Mouse (Mus musculus): ENCODE results near the gene Aars2. TPM values are rescaled to one million over a fixed set of nuclear protein-coding genes. Genes with fewer than 3 reads are reported as not detected.

The Aars2 gene
- polyA plus RNA-seq, 1 experiment = 70.9 TPM

GRCm38 (mm10) chr17:45551816-45552451, 45.3 kb downstream of the Aars2 start:
- WGBS = 12% methylated on average over 8 of the region's 8 CpGs
- TF ChIP-seq POLR2A (IDR thresholded peaks at IDR 0.05; ENCODE audit: control insufficient read depth, extremely low read depth, insufficient read depth, low read length, poor library complexity) = no peak
- peak; percentile 54; the same call in 1 of the 2 replicates for TF ChIP-seq CTCF (IDR thresholded peaks at IDR 0.05; ENCODE audit: borderline replicate concordance, control insufficient read depth, extremely low read depth, insufficient read depth, low read length, poor library complexity)

GRCm38 (mm10) chr17:45553065-45553464, 46.4 kb downstream of the Aars2 start:
- Histone ChIP-seq H3K27ac (ENCODE audit: control insufficient read depth, insufficient read depth, low read length) (no peak overlapping the region), H3K4me3 (ENCODE audit: control insufficient read depth, insufficient read depth, low read length) (no peak overlapping the region), H3K27me3 (ENCODE audit: control insufficient read depth, insufficient read depth, low read length) (no peaks in the 10 kb centered on the region), H3K4me1 (replicated peaks; ENCODE audit: control insufficient read depth, insufficient read depth, low read length) (peaks cover 32% of the 10 kb centered on the region), H3K36me3 (ENCODE audit: control insufficient read depth, insufficient read depth, low read length) (no peaks in the 10 kb centered on the region)
- TF ChIP-seq CTCF (IDR thresholded peaks at IDR 0.05; ENCODE audit: borderline replicate concordance, control insufficient read depth, extremely low read depth, insufficient read depth, low read length, poor library complexity) (no peak), POLR2A (IDR thresholded peaks at IDR 0.05; ENCODE audit: control insufficient read depth, extremely low read depth, insufficient read depth, low read length, poor library complexity) (no peak)
- DNase-seq = no peak
- WGBS = 95% methylated on average over 3 of the region's 3 CpGs

More at GRCm38 (mm10) chr17:45551816-45552451, 45.3 kb downstream of the Aars2 start:
- no peaks in the 10 kb centered on the region; the same call in 1 of the 2 replicates for H3K36me3 ChIP-seq (ENCODE audit: control insufficient read depth, insufficient read depth, low read length)
- peaks cover 24% of the 10 kb centered on the region for H3K4me1 ChIP-seq (replicated peaks; ENCODE audit: control insufficient read depth, insufficient read depth, low read length)
- no peak overlapping the region for H3K27ac ChIP-seq (ENCODE audit: control insufficient read depth, insufficient read depth, low read length)
- H3K4me3 ChIP-seq (ENCODE audit: control insufficient read depth, insufficient read depth, low read length) = no peak overlapping the region
- peak; percentile 88 for DNase-seq
- H3K27me3 ChIP-seq (ENCODE audit: control insufficient read depth, insufficient read depth, low read length) = no peaks in the 10 kb centered on the region

GRCm38 (mm10) chr17:45554420-45554819, 47.8 kb downstream of the Aars2 start:
- Histone ChIP-seq H3K4me3 (ENCODE audit: control insufficient read depth, insufficient read depth, low read length) (no peak overlapping the region), H3K27ac (ENCODE audit: control insufficient read depth, insufficient read depth, low read length) (no peak overlapping the region), H3K4me1 (replicated peaks; ENCODE audit: control insufficient read depth, insufficient read depth, low read length) (peaks cover 40% of the 10 kb centered on the region), H3K36me3 (ENCODE audit: control insufficient read depth, insufficient read depth, low read length) (0 out of 2 replicates have a peak, but pooled peaks cover 2% of the 10 kb centered on the region), H3K27me3 (ENCODE audit: control insufficient read depth, insufficient read depth, low read length) (no peaks in the 10 kb centered on the region)
- TF ChIP-seq POLR2A (IDR thresholded peaks at IDR 0.05; ENCODE audit: control insufficient read depth, extremely low read depth, insufficient read depth, low read length, poor library complexity) (no peak), CTCF (IDR thresholded peaks at IDR 0.05; ENCODE audit: borderline replicate concordance, control insufficient read depth, extremely low read depth, insufficient read depth, low read length, poor library complexity) (no peak)
- WGBS = 35% methylated on average over 1 of the region's 1 CpGs
- no peak for DNase-seq

GRCm38 (mm10) chr17:45555452-45556106, 48.9 kb downstream of the Aars2 start, which contains the start of gene Nfkbie:
Nfkbie (plus strand) TSS chr17:45555703.
- peak; percentile 56 for TF ChIP-seq POLR2A (IDR thresholded peaks at IDR 0.05; ENCODE audit: control insufficient read depth, extremely low read depth, insufficient read depth, low read length, poor library complexity)
- 0 out of 2 replicates have a peak, but pooled peaks have one; percentile 10 for TF ChIP-seq CTCF (IDR thresholded peaks at IDR 0.05; ENCODE audit: borderline replicate concordance, control insufficient read depth, extremely low read depth, insufficient read depth, low read length, poor library complexity)
- DNase-seq = peak; percentile 99
- H3K36me3 ChIP-seq (ENCODE audit: control insufficient read depth, insufficient read depth, low read length) = 0 out of 2 replicates have a peak, but pooled peaks cover 10% of the 10 kb centered on the region
- H3K27ac ChIP-seq (ENCODE audit: control insufficient read depth, insufficient read depth, low read length) = peak within 1 kb of the TSS; percentile 91
- no peaks in the 10 kb centered on the region for H3K27me3 ChIP-seq (ENCODE audit: control insufficient read depth, insufficient read depth, low read length)
- H3K4me1 ChIP-seq (replicated peaks; ENCODE audit: control insufficient read depth, insufficient read depth, low read length) = peaks cover 35% of the 10 kb centered on the region
- WGBS = under 1% methylated on average over 43 of the region's 45 CpGs
- peak within 1 kb of the TSS; percentile 97 for H3K4me3 ChIP-seq (ENCODE audit: control insufficient read depth, insufficient read depth, low read length)

GRCm38 (mm10) chr17:45556107-45556489, 49.5 kb downstream of the Aars2 start:
- Histone ChIP-seq H3K27ac (ENCODE audit: control insufficient read depth, insufficient read depth, low read length) (peak overlapping the region; percentile 70), H3K27me3 (ENCODE audit: control insufficient read depth, insufficient read depth, low read length) (no peaks in the 10 kb centered on the region), H3K4me1 (replicated peaks; ENCODE audit: control insufficient read depth, insufficient read depth, low read length) (peaks cover 33% of the 10 kb centered on the region), H3K4me3 (ENCODE audit: control insufficient read depth, insufficient read depth, low read length) (peak overlapping the region; percentile 97), H3K36me3 (ENCODE audit: control insufficient read depth, insufficient read depth, low read length) (0 out of 2 replicates have a peak, but pooled peaks cover 12% of the 10 kb centered on the region)
- TF ChIP-seq POLR2A (IDR thresholded peaks at IDR 0.05; ENCODE audit: control insufficient read depth, extremely low read depth, insufficient read depth, low read length, poor library complexity) (no peak; the same call in 1 of the 2 replicates), CTCF (IDR thresholded peaks at IDR 0.05; ENCODE audit: borderline replicate concordance, control insufficient read depth, extremely low read depth, insufficient read depth, low read length, poor library complexity) (no peak)
- WGBS = 1% methylated on average over 14 of the region's 14 CpGs
- no peak for DNase-seq

- Histone ChIP-seq H3K36me3 (ENCODE audit: control insufficient read depth, insufficient read depth, low read length) (0 out of 2 replicates have a peak, but pooled peaks cover 12% of the 10 kb centered on the region), H3K27me3 (ENCODE audit: control insufficient read depth, insufficient read depth, low read length) (no peaks in the 10 kb centered on the region), H3K27ac (ENCODE audit: control insufficient read depth, insufficient read depth, low read length) (peak overlapping the region; percentile 91), H3K4me1 (replicated peaks; ENCODE audit: control insufficient read depth, insufficient read depth, low read length) (peaks cover 33% of the 10 kb centered on the region), H3K4me3 (ENCODE audit: control insufficient read depth, insufficient read depth, low read length) (peak overlapping the region; percentile 97)
- DNase-seq = peak; percentile 52
- under 1% methylated on average over 3 of the region's 3 CpGs for WGBS
- TF ChIP-seq CTCF (IDR thresholded peaks at IDR 0.05; ENCODE audit: borderline replicate concordance, control insufficient read depth, extremely low read depth, insufficient read depth, low read length, poor library complexity) = no peak
- no peak for TF ChIP-seq POLR2A (IDR thresholded peaks at IDR 0.05; ENCODE audit: control insufficient read depth, extremely low read depth, insufficient read depth, low read length, poor library complexity)
These were observed 50.0 kb downstream of the Aars2 start for GRCm38 (mm10) chr17:45556514-45557245.
